In genomic region chr6:140423041-140423845, GRCm38 (mm10) we compare ENCODE assay signal across 7 mouse cellular contexts. TPM values are rescaled to one million over a fixed set of nuclear protein-coding genes. Genes with fewer than 3 reads are reported as not detected.
DNase-seq lines count a peak whose midpoint lies in the region; ATAC-seq and TF ChIP-seq lines count a peak whose summit lies in the region.

No protein-coding gene starts in this region.

- WGBS in forebrain, embryonic 14.5 days, result 4% methylated on average over 29 of the region's 29 CpGs
- 5% methylated on average over 29 of the region's 29 CpGs for WGBS in neural tube, embryonic 12.5 days

- DNase-seq in left cerebral cortex, adult 2 months (ENCODE audit: extremely low spot score in 1 of 2, low spot score in 2 of 2), result peak in 1 of 2 experiments; percentile 62
- DNase-seq in left cerebral cortex, adult 11 months (ENCODE audit: low spot score), result no peak
- peak; percentile 3 for DNase-seq in forebrain, embryonic 14.5 days (ENCODE audit: low spot score)
- peak; percentile 38 to 59 for DNase-seq in layer of hippocampus, postnatal 25 days (ENCODE audit: extremely low spot score in 1 of 2, low spot score in 1 of 2)
- no peak for DNase-seq in spleen, adult 18-20 months

- ATAC-seq in forebrain, embryonic 14.5 days, result no peak
- no peak for ATAC-seq in neural tube, embryonic 12.5 days (ENCODE audit: low FRiP score, low read depth)

- H3K27ac ChIP-seq in left cerebral cortex, adult 2 months, result peak overlapping the region; percentile 88
- H3K27ac ChIP-seq in brown adipose tissue, adult 24 weeks (replicated peaks; ENCODE audit: low read depth, low read length), result no peak overlapping the region
- peak overlapping the region; percentile 95 for H3K27ac ChIP-seq in forebrain, embryonic 14.5 days (ENCODE audit: low read depth, low read length)
- peak overlapping the region; percentile 92 for H3K27ac ChIP-seq in neural tube, embryonic 12.5 days

- H3K4me3 ChIP-seq in left cerebral cortex, adult 2 months, result peak overlapping the region; percentile 53
- H3K4me3 ChIP-seq in brown adipose tissue, adult 24 weeks (ENCODE audit: insufficient read depth, low read depth, low read length), result peak overlapping the region; percentile 93
- H3K4me3 ChIP-seq in forebrain, embryonic 14.5 days (ENCODE audit: low read depth, low read length), result peak overlapping the region; percentile 93
- H3K4me3 ChIP-seq in neural tube, embryonic 12.5 days, result peak overlapping the region; percentile 95

- H3K4me1 ChIP-seq in brown adipose tissue, adult 24 weeks (ENCODE audit: control insufficient read depth, insufficient read depth, insufficient read length, low read length), result no peaks in the 10 kb centered on the region
- peaks cover 14% of the 10 kb centered on the region for H3K4me1 ChIP-seq in forebrain, embryonic 14.5 days (ENCODE audit: control insufficient read depth, insufficient read depth, low read length)
- H3K4me1 ChIP-seq in neural tube, embryonic 12.5 days, result peaks cover 13% of the 10 kb centered on the region

- H3K4me2 ChIP-seq in forebrain, embryonic 14.5 days (ENCODE audit: low read length), result peak overlapping the region; percentile 65
- peak overlapping the region; percentile 59 for H3K4me2 ChIP-seq in neural tube, embryonic 12.5 days (replicated peaks)

- intact Hi-C loops in left cerebral cortex, adult 2 months (cut with DNase I), result loop anchor here (2.0 to 10.0 kb wide), 3 partner anchors 60 to 658 kb away; no protein-coding TSS in a partner anchor

- no peaks in the 10 kb centered on the region for H3K27me3 ChIP-seq in forebrain, embryonic 14.5 days (replicated peaks; ENCODE audit: control insufficient read depth, insufficient read depth, low read length)
- no peaks in the 10 kb centered on the region for H3K27me3 ChIP-seq in neural tube, embryonic 12.5 days (replicated peaks)

- peak overlapping the region; percentile 99 for H3K9ac ChIP-seq in forebrain, embryonic 14.5 days (ENCODE audit: low read length)
- peak overlapping the region; percentile 96 for H3K9ac ChIP-seq in neural tube, embryonic 12.5 days

- TF ChIP-seq CTCF in left cerebral cortex, adult 2 months (IDR thresholded peaks at IDR 0.05), result no peak

- H3K9me3 ChIP-seq in forebrain, embryonic 14.5 days (replicated peaks; ENCODE audit: control insufficient read depth, low read length), result no peaks in the 10 kb centered on the region
- H3K9me3 ChIP-seq in neural tube, embryonic 12.5 days, result no peaks in the 10 kb centered on the region

- H3K36me3 ChIP-seq in forebrain, embryonic 14.5 days (ENCODE audit: control insufficient read depth, insufficient read depth, low read length), result peaks cover 8% of the 10 kb centered on the region; the same call in 1 of the 2 replicates
- no peaks in the 10 kb centered on the region; the same call in 1 of the 2 replicates for H3K36me3 ChIP-seq in neural tube, embryonic 12.5 days

RNA-seq across cellular contexts. Expression of gene Plekha5, which starts 0.6 kb away (rescaled TPM):
- 100 to 1,000 TPM; 117 to 121 TPM for total RNA-seq in left cerebral cortex, adult 2 months (2021)
- polyA plus RNA-seq in brown adipose tissue, adult 24 weeks (2012; ENCODE audit: insufficient read depth, insufficient read length, missing spikeins), result 9.9 and 10.1 TPM in 2 replicates
- 26.5 and 27.9 TPM in 2 replicates for polyA plus RNA-seq in forebrain, embryonic 14.5 days (2014; fragmentation: Nextera tagmentation; extraction: Ambion mirVana)
- total RNA-seq in layer of hippocampus, postnatal 25 days (2021), result 100 to 1,000 TPM in 1 of 2 experiments, 10 to 100 TPM in 1; 78.0 to 107 TPM
- polyA plus RNA-seq in neural tube, embryonic 12.5 days (2016; fragmentation: Nextera tagmentation; extraction: Ambion mirVana), result 47.0 and 53.3 TPM in 2 replicates

Comparison
In these comparisons a context has a peak if more than half of its experiments do, and no peak if none do; other contexts are left out.
1. DNase-seq: peak in forebrain, embryonic 14.5 days (single experiment) and layer of hippocampus, postnatal 25 days (2 of 2); none in left cerebral cortex, adult 11 months (single experiment) and spleen, adult 18-20 months (0 of 2).
2. Peak in every context shown above with its lines, with median percentiles within 50 percentile points of each other: H3K4me3 ChIP-seq.